Mouse (Mus musculus): ENCODE data around the gene Naa80.

Naa80 gene

GRCm38 (mm10) chr9:107593101-107593976 lies 14.7 kb downstream of the Naa80 start:
- DNase-seq (ENCODE audit: extremely low read depth, low read depth, low spot score), result no peak

- DNase-seq (ENCODE audit: extremely low read depth, low read depth, low spot score), result no peak
Observed at GRCm38 (mm10) chr9:107594281-107595062, 15.8 kb downstream of the Naa80 start.

- DNase-seq (ENCODE audit: extremely low read depth, low read depth, low spot score), result no peak
Observed at GRCm38 (mm10) chr9:107596619-107597569, 18.2 kb downstream of the Naa80 start.

- DNase-seq (ENCODE audit: extremely low read depth, low read depth, low spot score), result no peak
Observed at GRCm38 (mm10) chr9:107598385-107598784, 19.7 kb downstream of the Naa80 start.

- no peak for DNase-seq (ENCODE audit: extremely low read depth, low read depth, low spot score)
Observed at GRCm38 (mm10) chr9:107599433-107599832, 20.7 kb downstream of the Naa80 start.

GRCm38 (mm10) chr9:107599842-107600241 lies 21.2 kb downstream of the Naa80 start:
- no peak for DNase-seq (ENCODE audit: extremely low read depth, low read depth, low spot score)

GRCm38 (mm10) chr9:107600745-107601144 lies 22.1 kb downstream of the Naa80 start:
- no peak for DNase-seq (ENCODE audit: extremely low read depth, low read depth, low spot score)

GRCm38 (mm10) chr9:107601275-107601674 lies 22.6 kb downstream of the Naa80 start:
- no peak for DNase-seq (ENCODE audit: extremely low read depth, low read depth, low spot score)

- no peak for DNase-seq (ENCODE audit: extremely low read depth, low read depth, low spot score)
Observed at GRCm38 (mm10) chr9:107602068-107602648, 23.5 kb downstream of the Naa80 start.

GRCm38 (mm10) chr9:107603251-107603650 lies 24.6 kb downstream of the Naa80 start:
- DNase-seq (ENCODE audit: extremely low read depth, low read depth, low spot score), result no peak

GRCm38 (mm10) chr9:107605041-107605661 lies 26.5 kb downstream of the Naa80 start:
- no peak for DNase-seq (ENCODE audit: extremely low read depth, low read depth, low spot score)

GRCm38 (mm10) chr9:107606591-107606990 lies 27.9 kb downstream of the Naa80 start:
- no peak for DNase-seq (ENCODE audit: extremely low read depth, low read depth, low spot score)

GRCm38 (mm10) chr9:107607036-107607435 lies 28.3 kb downstream of the Naa80 start:
- no peak for DNase-seq (ENCODE audit: extremely low read depth, low read depth, low spot score)

GRCm38 (mm10) chr9:107607653-107608245 lies 29.1 kb downstream of the Naa80 start:
- DNase-seq (ENCODE audit: extremely low read depth, low read depth, low spot score), result no peak

GRCm38 (mm10) chr9:107608741-107609432 lies 30.2 kb downstream of the Naa80 start, which contains the start of gene Sema3b:
Gene Sema3b, minus strand, starts transcription at chr9:107609229.
- DNase-seq (ENCODE audit: extremely low read depth, low read depth, low spot score), result no peak

GRCm38 (mm10) chr9:107609433-107609830 lies 30.7 kb downstream of the Naa80 start:
- no peak for DNase-seq (ENCODE audit: extremely low read depth, low read depth, low spot score)

- no peak for DNase-seq (ENCODE audit: extremely low read depth, low read depth, low spot score)
Observed at GRCm38 (mm10) chr9:107611456-107612190, 32.9 kb downstream of the Naa80 start.

Data from fat pad, adult 2 months (tissue).